Mouse (Mus musculus) forebrain, embryonic 16.5 days (tissue): ENCODE data around the gene Wdr95. TPM values are rescaled to one million over a fixed set of nuclear protein-coding genes. Genes with fewer than 3 reads are reported as not detected.

Experiments used
- ATAC-seq: fragments of 200-750 bp; cut with Nextera tagmentation; 2 replicates; pipeline ENCODE4 v1.8.0; 2017; ENCODE audit warnings: mild to moderate bottlenecking, moderate library complexity
- H3K27ac ChIP-seq: fragments of 300-500 bp; sonication (generic); 2 replicates; pipeline ENCODE4 v1.5.1; 2014; ENCODE audit warnings: low read length, control low read depth
- H3K27me3 ChIP-seq: fragments of 300-500 bp; sonication (generic); replicated peaks from 2 replicates; pipeline ENCODE4 v1.6.1; 2014; ENCODE audit warnings: low read length; ENCODE audit not compliant: control insufficient read depth, insufficient read depth
- H3K36me3 ChIP-seq: fragments of 300-500 bp; sonication (generic); 2 replicates; pipeline ENCODE4 v1.6.1; 2014; ENCODE audit not compliant: control insufficient read depth, insufficient read depth
- H3K4me1 ChIP-seq: fragments of 300-500 bp; sonication (generic); replicated peaks from 2 replicates; pipeline ENCODE4 v1.6.1; 2014; ENCODE audit warnings: low read length; ENCODE audit not compliant: control insufficient read depth, insufficient read depth
- H3K4me2 ChIP-seq: fragments of 300-500 bp; sonication (generic); 2 replicates; pipeline ENCODE4 v1.6.1; 2014; ENCODE audit warnings: mild to moderate bottlenecking, low read length, control low read depth
- H3K4me3 ChIP-seq: fragments of 300-500 bp; sonication (generic); replicated peaks from 2 replicates; pipeline ENCODE4 v1.5.1; 2014; ENCODE audit warnings: mild to moderate bottlenecking, low read length, control low read depth
- H3K9ac ChIP-seq: fragments of 300-500 bp; sonication (generic); replicated peaks from 2 replicates; pipeline ENCODE4 v1.6.1; 2014; ENCODE audit warnings: low read depth, low read length, control low read depth
- H3K9me3 ChIP-seq: fragments of 300-500 bp; sonication (generic); 2 replicates; pipeline ENCODE4 v1.6.1; 2016; ENCODE audit warnings: low read length; ENCODE audit not compliant: control insufficient read depth
- WGBS: fragments of 180-500 bp; shearing (Covaris S2); extraction: QIAGEN DNeasy Blood & Tissue Kit; methylation state at CpG from one replicate; pipeline ENCODE4 v1.1.7; 2014; 5-methylcytosine and 5-hydroxymethylcytosine counted together
- polyA plus RNA-seq: library from polyadenylated mRNA; unstranded; fragments of >200 nt; fragmentation: Nextera tagmentation; extraction: Ambion mirVana; gene quantifications from 2 replicates; pipeline ENCODE4 v1.2.1, GENCODE M21; 2015

Wdr95 gene
- polyA plus RNA-seq: 0.14 and 0.19 TPM in 2 replicates

DNA sequence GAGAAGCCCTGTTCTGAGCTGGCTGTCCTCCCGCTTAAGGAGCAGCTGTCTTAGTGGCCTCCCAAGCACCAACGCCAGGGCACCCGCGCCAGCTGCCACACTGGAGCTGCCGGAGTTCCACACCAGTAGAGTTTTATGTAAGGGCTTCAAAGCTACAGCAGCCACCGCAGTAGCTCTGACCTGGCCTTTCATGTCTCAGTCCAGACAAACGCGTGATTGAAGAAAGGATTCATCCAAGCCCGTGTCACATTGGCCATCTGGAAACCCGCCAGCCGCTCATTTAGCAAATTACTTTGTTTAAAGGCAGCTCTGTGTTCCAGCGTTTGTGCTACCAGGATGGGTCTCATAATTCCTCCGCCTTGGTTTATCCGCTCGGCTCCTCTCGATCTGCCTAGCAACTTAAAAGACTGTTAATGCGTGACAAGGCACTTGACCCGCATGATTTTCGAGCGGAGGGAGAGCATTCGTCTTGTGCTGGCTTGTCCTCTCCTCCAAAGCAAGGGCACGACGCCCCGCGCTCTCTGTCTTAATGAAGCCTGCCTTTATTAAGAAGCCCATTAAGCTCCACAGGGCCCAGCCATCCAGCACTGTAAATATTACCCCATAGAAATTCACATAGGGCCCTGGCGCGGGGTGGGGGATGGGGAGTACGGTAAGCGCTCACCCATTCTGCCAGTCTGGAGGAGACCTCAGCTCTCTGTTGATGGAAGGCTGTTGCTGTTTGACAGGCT, at the start of gene Wdr95:
Gene Wdr95 (plus strand): TSS at position 681 of the 731 bp plus-strand sequence.
- H3K27ac ChIP-seq: peak within 1 kb of the TSS; percentile 81
- H3K27me3 ChIP-seq: no peaks in the 10 kb centered on the region
- peak within 1 kb of the TSS; percentile 47 for H3K9ac ChIP-seq
- no peaks in the 10 kb centered on the region for H3K36me3 ChIP-seq
- ATAC-seq: peak; percentile 56
- no peaks in the 10 kb centered on the region for H3K9me3 ChIP-seq
- peak within 1 kb of the TSS; percentile 42 for H3K4me2 ChIP-seq
- peaks cover 36% of the 10 kb centered on the region for H3K4me1 ChIP-seq
- no peak within 1 kb of the TSS for H3K4me3 ChIP-seq
- whole genome bisulfite sequencing: 3% methylated on average over 29 of the region's 29 CpGs

- no peak overlapping the region for H3K4me3 ChIP-seq
- no peaks in the 10 kb centered on the region; the same call in 1 of the 2 replicates for H3K4me1 ChIP-seq
- 63% methylated on average over 7 of the region's 7 CpGs for WGBS
- H3K36me3 ChIP-seq: no peaks in the 10 kb centered on the region
- H3K4me2 ChIP-seq: no peak overlapping the region
- no peak overlapping the region for H3K9ac ChIP-seq
- H3K9me3 ChIP-seq: no peaks in the 10 kb centered on the region
- no peaks in the 10 kb centered on the region for H3K27me3 ChIP-seq
- no peak overlapping the region for H3K27ac ChIP-seq
- no peak for ATAC-seq
These were observed 46.6 kb upstream of the Wdr95 start for GRCm38 (mm10) chr5:149481920-149482319.

- no peak for ATAC-seq
- Histone ChIP-seq H3K27ac (no peak overlapping the region), H3K9ac (no peak overlapping the region), H3K27me3 (no peaks in the 10 kb centered on the region), H3K4me1 (peaks cover 9% of the 10 kb centered on the region), H3K4me3 (no peak overlapping the region), H3K9me3 (no peaks in the 10 kb centered on the region), H3K4me2 (no peak overlapping the region), H3K36me3 (no peaks in the 10 kb centered on the region)
- WGBS: 68% methylated on average over 12 of the region's 12 CpGs
These were observed 45.0 kb upstream of the Wdr95 start for GRCm38 (mm10) chr5:149483321-149484052.

DNA sequence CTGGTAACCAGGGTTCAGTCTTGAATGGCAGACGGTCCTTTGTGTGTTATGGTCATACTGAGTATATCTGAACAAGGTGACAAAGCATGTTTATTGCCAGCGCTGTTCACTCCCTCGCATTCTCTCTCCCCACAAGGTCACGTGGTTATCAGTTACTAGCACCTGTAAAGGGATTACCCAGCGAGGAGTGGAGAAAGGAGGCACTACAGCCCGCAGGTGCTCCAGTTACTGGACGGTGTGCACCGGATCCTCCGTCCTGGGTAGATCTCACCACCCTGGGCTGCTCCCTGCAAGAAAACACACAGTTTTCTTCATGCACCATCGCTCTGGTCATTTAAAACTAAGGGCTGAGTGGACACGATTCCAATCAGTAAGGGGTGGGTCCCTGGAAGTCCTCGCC, 44.2 kb upstream of the Wdr95 start:
- no peaks in the 10 kb centered on the region for H3K27me3 ChIP-seq
- ATAC-seq: no peak
- H3K4me1 ChIP-seq: peaks cover 14% of the 10 kb centered on the region
- no peaks in the 10 kb centered on the region for H3K36me3 ChIP-seq
- no peak overlapping the region for H3K4me2 ChIP-seq
- no peaks in the 10 kb centered on the region for H3K9me3 ChIP-seq
- H3K4me3 ChIP-seq: no peak overlapping the region
- no peak overlapping the region for H3K9ac ChIP-seq
- 83% methylated on average over 12 of the region's 12 CpGs for WGBS
- no peak overlapping the region for H3K27ac ChIP-seq

- Histone ChIP-seq H3K36me3 (no peaks in the 10 kb centered on the region), H3K4me3 (no peak overlapping the region), H3K9me3 (no peaks in the 10 kb centered on the region), H3K27ac (no peak overlapping the region), H3K27me3 (no peaks in the 10 kb centered on the region), H3K4me2 (no peak overlapping the region), H3K4me1 (peaks cover 26% of the 10 kb centered on the region), H3K9ac (no peak overlapping the region)
- no peak for ATAC-seq
- WGBS: 86% methylated on average over 6 of the region's 6 CpGs
These were observed 43.0 kb upstream of the Wdr95 start for GRCm38 (mm10) chr5:149485447-149485846.

GRCm38 (mm10) chr5:149488360-149489021, 40.0 kb upstream of the Wdr95 start:
- Histone ChIP-seq H3K4me1 (peaks cover 33% of the 10 kb centered on the region), H3K9ac (peak overlapping the region; percentile 40), H3K4me3 (no peak overlapping the region), H3K4me2 (peak overlapping the region; percentile 50), H3K9me3 (no peaks in the 10 kb centered on the region), H3K27ac (peak overlapping the region; percentile 93), H3K36me3 (no peaks in the 10 kb centered on the region), H3K27me3 (no peaks in the 10 kb centered on the region)
- ATAC-seq: peak; percentile 68
- WGBS: 3% methylated on average over 11 of the region's 11 CpGs

GRCm38 (mm10) chr5:149489136-149489535, 39.3 kb upstream of the Wdr95 start:
- Histone ChIP-seq H3K9me3 (no peaks in the 10 kb centered on the region), H3K4me3 (peak overlapping the region; percentile 32), H3K27me3 (no peaks in the 10 kb centered on the region), H3K27ac (peak overlapping the region; percentile 93), H3K36me3 (no peaks in the 10 kb centered on the region), H3K9ac (peak overlapping the region; percentile 54), H3K4me2 (peak overlapping the region; percentile 50), H3K4me1 (peaks cover 33% of the 10 kb centered on the region)
- WGBS: 5% methylated on average over 11 of the region's 11 CpGs
- ATAC-seq: peak; percentile 94

DNA sequence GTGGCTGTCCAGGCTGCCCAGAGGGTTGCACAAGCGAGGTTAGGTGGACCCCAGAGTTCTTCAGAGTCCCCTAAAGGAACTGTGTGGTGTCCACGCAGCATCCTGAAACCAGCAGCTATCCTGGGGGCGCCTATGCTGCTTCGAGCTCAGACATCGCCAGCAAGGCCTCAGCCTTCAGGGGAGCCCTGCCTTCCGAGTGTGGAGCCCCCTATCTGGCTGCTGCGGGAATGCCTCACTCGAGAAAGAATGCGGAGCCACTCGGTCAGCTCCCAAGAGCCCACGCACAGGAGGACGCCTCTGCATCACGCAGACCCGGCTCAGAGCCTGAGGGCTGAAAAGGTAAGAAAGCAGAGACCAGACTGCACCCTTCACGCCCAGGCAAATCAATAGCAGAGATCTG, 38.2 kb upstream of the Wdr95 start:
- Histone ChIP-seq H3K27me3 (no peaks in the 10 kb centered on the region), H3K4me1 (peaks cover 35% of the 10 kb centered on the region), H3K9me3 (no peaks in the 10 kb centered on the region), H3K36me3 (no peaks in the 10 kb centered on the region), H3K4me2 (no peak overlapping the region), H3K27ac (peak overlapping the region; percentile 93), H3K9ac (no peak overlapping the region), H3K4me3 (no peak overlapping the region)
- no peak for ATAC-seq
- WGBS: 56% methylated on average over 15 of the region's 15 CpGs

GRCm38 (mm10) chr5:149495655-149496054, 32.8 kb upstream of the Wdr95 start:
- WGBS: 3% methylated on average over 6 of the region's 6 CpGs
- ATAC-seq: peak; percentile 67
- Histone ChIP-seq H3K27ac (peak overlapping the region; percentile 93), H3K9me3 (no peaks in the 10 kb centered on the region), H3K4me2 (no peak overlapping the region), H3K4me3 (no peak overlapping the region), H3K27me3 (no peaks in the 10 kb centered on the region), H3K9ac (peak overlapping the region; percentile 18; the same call in 1 of the 2 replicates), H3K4me1 (peaks cover 32% of the 10 kb centered on the region), H3K36me3 (no peaks in the 10 kb centered on the region)
